ENCODE assay signal across 8 mouse cellular contexts in genomic region chr12:13211746-13212482, GRCm38 (mm10). TPM values are rescaled to one million over a fixed set of nuclear protein-coding genes. Genes with fewer than 3 reads are reported as not detected.
A peak's percentile ranks its signal among the peaks of the same experiment; 100 is the strongest.
DNase-seq lines count a peak whose midpoint lies in the region; ATAC-seq and TF ChIP-seq lines count a peak whose summit lies in the region.
"Had no signal": no experiment of that assay in that cellular context is flagged by ENCODE, and none has a peak within 500 bp of the region (broad histone marks: within the 10 kb centered on the region; RNA-seq: fewer than 3 reads in every experiment).

No protein-coding gene starts in this region.

- TF ChIP-seq RAD21 in MEL (IDR thresholded peaks at IDR 0.05; ENCODE audit: low read depth, low read length) = no peak

- no peak overlapping the region for H3K27ac ChIP-seq in MEL (ENCODE audit: control insufficient read depth, low read depth, low read length)
- H3K27ac ChIP-seq: liver, embryonic 13.5 days had no signal

- H3K4me3 ChIP-seq in MEL (ENCODE audit: control insufficient read depth in 1 of 2, insufficient read depth in 1 of 2, low read depth in 2 of 2, low read length in 2 of 2) = no peak overlapping the region
- H3K4me3 ChIP-seq: liver, embryonic 13.5 days had no signal

- no peak for TF ChIP-seq EP300 in MEL (IDR thresholded peaks at IDR 0.05; ENCODE audit: low read depth in 1 of 2, low read length in 2 of 2)

- TF ChIP-seq POLR2A in MEL (IDR thresholded peaks at IDR 0.05; ENCODE audit: control insufficient read depth in 1 of 2, insufficient read depth in 1 of 2, low read depth in 1 of 2, low read length in 2 of 2, poor library complexity in 1 of 2) = no peak

- H3K9ac ChIP-seq in MEL (ENCODE audit: control insufficient read depth, low read depth, low read length, poor library complexity, severe bottlenecking) = no peak overlapping the region
- H3K9ac ChIP-seq: liver, embryonic 13.5 days had no signal

- intact Hi-C loops in gastrocnemius, postnatal 36 days (cut with DNase I) = loop anchor here (2.0 to 10.0 kb wide), 2 partner anchors 427 to 589 kb away; no protein-coding TSS in a partner anchor
- intact Hi-C loops in left cerebral cortex, postnatal 25 days (cut with DNase I) = loop anchor here (2.0 to 10.0 kb wide), 9 partner anchors 45 to 1037 kb away; no protein-coding TSS in a partner anchor

- no peaks in the 10 kb centered on the region; a peak in 1 of 4 replicates for H3K4me1 ChIP-seq in MEL (ENCODE audit: control insufficient read depth in 1 of 2, insufficient read depth in 2 of 2, low read length in 2 of 2)

- no peaks in the 10 kb centered on the region for H3K36me3 ChIP-seq in MEL (ENCODE audit: control insufficient read depth in 1 of 2, insufficient read depth in 2 of 2, low read length in 2 of 2)
- H3K36me3 ChIP-seq: liver, embryonic 13.5 days had no signal

- POLR2A ChIA-PET in Patski (lab: Charles Lee) = no interaction called here

- H3K79me2 ChIP-seq in MEL (ENCODE audit: control insufficient read depth, insufficient read depth, low read length, poor library complexity) = no peaks in the 10 kb centered on the region

- in situ Hi-C loops in Patski (cut with MboI; ENCODE audit: low pct_unique_long_range_greater_than_20kb) = loop anchor here (5.0 to 25.0 kb wide), 7 partner anchors 80 to 1037 kb away; partner anchors contain the start of gene Mycn

- CTCF ChIA-PET in Patski (lab: Charles Lee) = interaction anchor here (1.0 to 2.9 kb wide), 2 partner anchors 18 to 791 kb away, joined by 3 to 11 read pairs; no protein-coding TSS in a partner anchor

- ATAC-seq in Patski = peak; percentile 18

- H3K27me3 ChIP-seq in MEL (ENCODE audit: control insufficient read depth in 1 of 2, insufficient read depth in 2 of 2, low read length in 2 of 2) = no peaks in the 10 kb centered on the region; a peak in 1 of 4 replicates
- no peaks in the 10 kb centered on the region for H3K27me3 ChIP-seq in Patski
- H3K27me3 ChIP-seq: liver, embryonic 13.5 days had no signal

- H3K9me3 ChIP-seq in MEL (replicated peaks; ENCODE audit: insufficient read depth, low read length) = no peaks in the 10 kb centered on the region
- H3K9me3 ChIP-seq: liver, embryonic 13.5 days had no signal

- DNase-seq in MEL (ENCODE audit: low read depth, low spot score) (peak; percentile 54), Patski (ENCODE audit: low read depth, low spot score) (peak; percentile 68)
- DNase-seq in gastrocnemius, postnatal 36 days = peak; percentile 22 to 35
- DNase-seq in kidney, adult 9 months = peak; percentile 77
- peak; percentile 84 to 96 for DNase-seq in left cerebral cortex, postnatal 25 days (ENCODE audit: low spot score in 2 of 2)
- peak; percentile 65 for DNase-seq in yolk sac, embryonic 10.5 days (ENCODE audit: low spot score)
- DNase-seq in cerebellum, adult 9-10 months = no peak
- DNase-seq: liver, embryonic 13.5 days had no signal

- TF ChIP-seq CTCF in MEL (IDR thresholded peaks at IDR 0.05 in 2 of 3, conservative IDR thresholded peaks at IDR 0.05 in 1 of 3; ENCODE audit: control insufficient read depth in 1 of 3, insufficient read depth in 1 of 3, low read depth in 2 of 3, low read length in 3 of 3, poor library complexity in 1 of 3, severe bottlenecking in 1 of 3) (no peak), Patski (IDR thresholded peaks at IDR 0.05) (no peak)

TF ChIP-seq in MEL, 35 proteins besides CTCF, POLR2A, EP300 and RAD21:
- TF ChIP-seq KAT2A (conservative IDR thresholded peaks at IDR 0.05; ENCODE audit: low read depth, low read length) (no peak), MAFK (IDR thresholded peaks at IDR 0.05; ENCODE audit: borderline replicate concordance, low read depth, low read length) (no peak), ETS1 (IDR thresholded peaks at IDR 0.05; ENCODE audit: low read depth, low read length) (no peak), SMC3 (IDR thresholded peaks at IDR 0.05; ENCODE audit: low read depth, low read length) (no peak), UBTF (IDR thresholded peaks at IDR 0.05; ENCODE audit: borderline replicate concordance, insufficient read depth, low read depth, low read length) (no peak), USF1 (IDR thresholded peaks at IDR 0.05; ENCODE audit: low read depth, low read length) (no peak), MAX (IDR thresholded peaks at IDR 0.05; ENCODE audit: low read length) (no peak), MYB (IDR thresholded peaks at IDR 0.05; ENCODE audit: low read depth, low read length) (no peak), GATA1 (IDR thresholded peaks at IDR 0.05; ENCODE audit: low read depth, low read length) (no peak), ELF1 (IDR thresholded peaks at IDR 0.05; ENCODE audit: low read depth, low read length) (no peak), ZKSCAN1 (IDR thresholded peaks at IDR 0.05; ENCODE audit: low read depth, low read length) (no peak), CHD1 (IDR thresholded peaks at IDR 0.05; ENCODE audit: low read depth, low read length) (no peak), CHD2 (IDR thresholded peaks at IDR 0.05; ENCODE audit: low read length) (no peak), TAL1 (IDR thresholded peaks at IDR 0.05; ENCODE audit: low read length) (no peak)

RNA-seq across cellular contexts. Expression of gene Ddx1, which starts 37.1 kb away (rescaled TPM):
- total RNA-seq in MEL (2012; rRNA removed) = 75.4 and 77.2 TPM in 2 replicates
- 1,000 to 10,000 TPM in 1 of 2 experiments, 100 to 1,000 TPM in 1; 134 to 1,375 TPM for polyA plus RNA-seq in MEL (2012; ENCODE audit: insufficient read depth in 1 of 2, insufficient read length in 2 of 2, low read depth in 1 of 2, low replicate concordance in 2 of 2, missing spikeins in 1 of 2)
- polyA plus RNA-seq in Patski (2021) = 165 TPM
- 100 to 1,000 TPM in 1 of 2 experiments, 10 to 100 TPM in 1; 91.7 to 113 TPM for total RNA-seq in gastrocnemius, postnatal 36 days (2021)
- 100 to 1,000 TPM; 129 to 134 TPM for total RNA-seq in left cerebral cortex, postnatal 25 days (2021)

RNA-seq across cellular contexts. Expression of gene Nbas, which starts 57.0 kb away (rescaled TPM):
- total RNA-seq in MEL (2012; rRNA removed) = 24.2 and 26.6 TPM in 2 replicates
- polyA plus RNA-seq in MEL (2012; ENCODE audit: insufficient read depth in 1 of 2, insufficient read length in 2 of 2, low read depth in 1 of 2, low replicate concordance in 2 of 2, missing spikeins in 1 of 2) (10 to 100 TPM in 1 of 2 experiments, not detected in 1; 25.7 TPM), Patski (2021) (16.1 TPM)
- total RNA-seq in gastrocnemius, postnatal 36 days (2021) = 10 to 100 TPM; 15.6 to 19.3 TPM
- 10 to 100 TPM; 28.3 to 30.8 TPM for total RNA-seq in left cerebral cortex, postnatal 25 days (2021)
